Mouse (Mus musculus) forebrain, postnatal 0 days (tissue): ENCODE results near the gene Lsm4. TPM values are rescaled to one million over a fixed set of nuclear protein-coding genes. Genes with fewer than 3 reads are reported as not detected.

Experiments
- ATAC-seq: fragments of 200-750 bp; cut with Nextera tagmentation; 2 replicates; pipeline ENCODE4 v1.8.0; 2017; ENCODE audit warnings: mild to moderate bottlenecking, moderate library complexity
- DNase-seq: peaks from one replicate; pipeline ENCODE4 v3.0.0-alpha.2; 2015
- H3K27ac ChIP-seq: fragments of 300-500 bp; sonication (generic); 2 replicates; pipeline ENCODE4 v1.5.1; 2014; ENCODE audit warnings: low read depth, mild to moderate bottlenecking, antibody characterized with exemption, low read length, moderate library complexity, mixed read lengths
- H3K27me3 ChIP-seq: fragments of 300-500 bp; sonication (generic); 2 replicates; pipeline ENCODE4 v1.6.1; 2014; ENCODE audit warnings: mild to moderate bottlenecking, low read length, mixed read lengths; ENCODE audit not compliant: insufficient read depth
- H3K36me3 ChIP-seq: fragments of 300-500 bp; sonication (generic); 2 replicates; pipeline ENCODE4 v1.6.1; 2014; ENCODE audit warnings: mild to moderate bottlenecking, moderate library complexity; ENCODE audit not compliant: insufficient read depth
- H3K4me1 ChIP-seq: fragments of 300-500 bp; sonication (generic); 2 replicates; pipeline ENCODE4 v1.6.1; 2014; ENCODE audit warnings: antibody characterized with exemption; ENCODE audit not compliant: insufficient read depth
- H3K4me2 ChIP-seq: fragments of 300-500 bp; sonication (generic); 2 replicates; pipeline ENCODE4 v1.6.1; 2014; ENCODE audit warnings: low read depth, mild to moderate bottlenecking, moderate library complexity
- H3K4me3 ChIP-seq: fragments of 300-500 bp; sonication (generic); 2 replicates; pipeline ENCODE4 v1.5.1; 2014; ENCODE audit warnings: low read depth, low read length, mixed read lengths
- H3K9ac ChIP-seq: fragments of 300-500 bp; sonication (generic); 2 replicates; pipeline ENCODE4 v1.6.1; 2014; ENCODE audit warnings: mild to moderate bottlenecking
- H3K9me3 ChIP-seq: fragments of 300-500 bp; sonication (generic); 2 replicates; pipeline ENCODE4 v1.6.1; 2016; ENCODE audit warnings: low read length
- CTCF ChIP-seq: sonication (generic); IDR thresholded peaks from 2 replicates; pipeline ENCODE4 v1.5.1; 2016; ENCODE audit warnings: antibody characterized with exemption, control low read depth, low read depth
- WGBS: fragments of 180-500 bp; shearing (Covaris S2); extraction: QIAGEN DNeasy Blood & Tissue Kit; methylation state at CpG from one replicate; pipeline ENCODE4 v1.1.7; 2014; 5-methylcytosine and 5-hydroxymethylcytosine counted together
- polyA plus RNA-seq: library from polyadenylated mRNA; unstranded; fragments of >200 nt; fragmentation: Nextera tagmentation; extraction: Ambion mirVana; gene quantifications from 2 replicates; pipeline ENCODE4 v1.2.1, GENCODE M21; 2015
- total RNA-seq: library from RNA; depleted of rRNA; stranded (reverse); fragments of >200 nt; gene quantifications from 2 replicates; pipeline ENCODE4 v1.2.3, GENCODE M21; 2014; rRNA removed

The Lsm4 gene
- total RNA-seq = 93.7 and 140 TPM in 2 replicates
- polyA plus RNA-seq = 177 and 231 TPM in 2 replicates

GRCm38 (mm10) chr8:70673079-70673856, at the start of gene Lsm4:
TSS of gene Lsm4 (plus strand) at chr8:70673248.
- no peaks in the 10 kb centered on the region for H3K9me3 ChIP-seq
- under 1% methylated on average over 60 of the region's 60 CpGs for WGBS
- no peaks in the 10 kb centered on the region for H3K27me3 ChIP-seq
- peak within 1 kb of the TSS; percentile 66 for H3K4me3 ChIP-seq
- H3K4me2 ChIP-seq = peak within 1 kb of the TSS; percentile 55
- H3K27ac ChIP-seq = peak within 1 kb of the TSS; percentile 96
- peaks cover 8% of the 10 kb centered on the region for H3K36me3 ChIP-seq
- TF ChIP-seq CTCF = peak; percentile 82
- peaks cover 14% of the 10 kb centered on the region for H3K4me1 ChIP-seq
- peak; percentile 97 for ATAC-seq
- peak; percentile 100 for DNase-seq
- H3K9ac ChIP-seq = peak within 1 kb of the TSS; percentile 67

GRCm38 (mm10) chr8:70625104-70625503, 47.9 kb upstream of the Lsm4 start:
- H3K4me3 ChIP-seq = no peak overlapping the region
- peak; percentile 23 for DNase-seq
- no peak overlapping the region for H3K9ac ChIP-seq
- no peak overlapping the region for H3K4me2 ChIP-seq
- no peak overlapping the region for H3K27ac ChIP-seq
- H3K36me3 ChIP-seq = no peaks in the 10 kb centered on the region
- no peaks in the 10 kb centered on the region for H3K9me3 ChIP-seq
- no peak for ATAC-seq
- H3K4me1 ChIP-seq = 0 out of 2 replicates have a peak, but pooled peaks cover 3% of the 10 kb centered on the region
- peak; percentile 56 for TF ChIP-seq CTCF
- 11% methylated on average over 5 of the region's 5 CpGs for WGBS
- no peaks in the 10 kb centered on the region for H3K27me3 ChIP-seq

GRCm38 (mm10) chr8:70627041-70627440, 46.0 kb upstream of the Lsm4 start:
- Histone ChIP-seq H3K27me3 (no peaks in the 10 kb centered on the region; the same call in 1 of the 2 replicates), H3K9me3 (no peaks in the 10 kb centered on the region), H3K4me3 (no peak overlapping the region), H3K36me3 (no peaks in the 10 kb centered on the region), H3K9ac (no peak overlapping the region), H3K4me2 (no peak overlapping the region), H3K4me1 (0 out of 2 replicates have a peak, but pooled peaks cover 3% of the 10 kb centered on the region), H3K27ac (no peak overlapping the region)
- ATAC-seq (no peak), DNase-seq (no peak)
- 78% methylated on average over 5 of the region's 5 CpGs for WGBS
- no peak for TF ChIP-seq CTCF

GRCm38 (mm10) chr8:70628986-70629490, 44.0 kb upstream of the Lsm4 start:
- H3K4me3 ChIP-seq = peak overlapping the region; percentile 40
- WGBS = 61% methylated on average over 7 of the region's 7 CpGs
- H3K4me1 ChIP-seq = 0 out of 2 replicates have a peak, but pooled peaks cover 3% of the 10 kb centered on the region
- no peak for TF ChIP-seq CTCF
- ATAC-seq (no peak), DNase-seq (no peak)
- H3K27ac ChIP-seq = peak overlapping the region; percentile 74; the same call in 1 of the 2 replicates
- H3K4me2 ChIP-seq = peak overlapping the region; percentile 60
- H3K9me3 ChIP-seq = no peaks in the 10 kb centered on the region
- H3K9ac ChIP-seq = peak overlapping the region; percentile 53
- no peaks in the 10 kb centered on the region for H3K36me3 ChIP-seq
- H3K27me3 ChIP-seq = no peaks in the 10 kb centered on the region; the same call in 1 of the 2 replicates

GRCm38 (mm10) chr8:70629574-70630531, 43.2 kb upstream of the Lsm4 start:
- H3K27ac ChIP-seq = peak overlapping the region; percentile 74
- WGBS = 2% methylated on average over 60 of the region's 60 CpGs
- no peaks in the 10 kb centered on the region for H3K36me3 ChIP-seq
- peak; percentile 100 for TF ChIP-seq CTCF
- H3K4me3 ChIP-seq = peak overlapping the region; percentile 40
- DNase-seq (peak; percentile 95), ATAC-seq (peak; percentile 97)
- 0 out of 2 replicates have a peak, but pooled peaks cover 3% of the 10 kb centered on the region for H3K4me1 ChIP-seq
- no peaks in the 10 kb centered on the region for H3K9me3 ChIP-seq
- H3K9ac ChIP-seq = peak overlapping the region; percentile 53
- H3K27me3 ChIP-seq = no peaks in the 10 kb centered on the region; the same call in 1 of the 2 replicates
- H3K4me2 ChIP-seq = peak overlapping the region; percentile 60
